Mouse (Mus musculus) yolk sac, embryonic 10.5 days (tissue): ENCODE measurements around the gene Mtmr6.

Experiments used
- DNase-seq: peaks from one replicate; pipeline ENCODE4 v3.0.0-alpha.2; 2017; ENCODE audit warnings: low spot score

The Mtmr6 gene

DNA sequence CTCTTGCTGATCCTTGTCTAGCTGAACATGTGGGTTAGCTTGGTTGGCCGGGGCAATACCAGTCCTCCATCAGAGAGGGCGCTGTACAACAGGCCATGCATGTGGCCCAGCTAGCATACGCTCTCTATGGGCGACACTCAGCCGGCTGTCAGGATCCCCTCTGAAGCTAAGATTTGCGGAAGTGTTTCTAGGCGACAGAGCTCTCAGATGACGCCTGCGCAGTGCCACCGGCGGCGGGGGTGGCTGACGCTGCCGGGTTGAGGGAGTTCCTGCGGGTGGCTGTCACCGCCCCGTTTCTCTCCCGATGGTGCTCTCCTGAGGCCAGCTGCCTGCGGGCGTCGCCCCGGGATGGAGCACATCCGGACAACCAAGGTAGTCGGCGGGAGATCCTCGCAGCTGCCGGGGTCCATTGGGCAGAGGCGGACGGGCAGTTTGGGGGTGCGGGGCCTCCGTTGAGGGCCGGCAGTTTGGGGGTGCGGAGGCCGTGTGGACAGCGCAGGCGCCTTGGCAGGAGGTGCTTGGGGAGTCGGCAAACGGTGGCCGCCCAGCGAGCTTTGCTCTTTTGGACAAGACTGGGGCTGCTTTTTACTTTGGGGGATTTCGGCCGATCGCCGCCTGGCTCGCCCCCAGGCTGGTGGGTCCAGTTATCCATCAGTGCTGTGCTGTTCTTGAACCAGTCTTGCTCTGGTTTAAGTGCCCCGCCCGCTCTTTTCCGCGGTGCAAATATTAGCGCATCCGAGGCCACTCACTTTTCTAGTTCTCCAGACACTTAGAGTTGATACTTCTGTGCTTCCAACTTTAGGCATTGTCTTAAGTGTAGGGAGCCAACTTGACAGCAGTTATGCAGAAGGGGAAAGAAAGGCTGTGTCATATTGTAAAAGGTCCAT is at the start of gene Mtmr6:
Mtmr6 (plus strand) TSS at position 239 of the 887 bp plus-strand sequence.
- peak; percentile 97 for DNase-seq

DNA sequence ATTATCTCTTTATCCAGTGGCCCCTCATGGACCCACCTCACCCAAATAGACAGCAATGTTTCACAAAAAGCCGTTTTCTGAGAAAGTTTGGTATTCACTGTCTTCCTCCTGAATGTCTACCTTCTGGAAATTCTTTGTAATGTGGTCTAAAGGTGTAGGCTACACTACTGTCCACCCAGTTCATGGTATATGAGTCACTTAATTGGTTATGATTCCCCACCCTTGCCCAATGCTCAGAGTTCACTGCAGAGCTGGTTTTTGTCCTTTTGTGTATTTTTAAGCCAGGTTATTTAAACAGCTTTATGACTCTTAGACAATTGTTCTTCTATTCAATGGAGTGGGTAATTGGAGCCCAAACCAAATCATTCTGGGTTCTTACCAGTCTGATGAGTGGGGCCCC is 48.9 kb upstream of the Mtmr6 start:
- DNase-seq = no peak

- DNase-seq = no peak
Observed at GRCm38 (mm10) chr14:60217616-60218015, 47.4 kb upstream of the Mtmr6 start.

DNA sequence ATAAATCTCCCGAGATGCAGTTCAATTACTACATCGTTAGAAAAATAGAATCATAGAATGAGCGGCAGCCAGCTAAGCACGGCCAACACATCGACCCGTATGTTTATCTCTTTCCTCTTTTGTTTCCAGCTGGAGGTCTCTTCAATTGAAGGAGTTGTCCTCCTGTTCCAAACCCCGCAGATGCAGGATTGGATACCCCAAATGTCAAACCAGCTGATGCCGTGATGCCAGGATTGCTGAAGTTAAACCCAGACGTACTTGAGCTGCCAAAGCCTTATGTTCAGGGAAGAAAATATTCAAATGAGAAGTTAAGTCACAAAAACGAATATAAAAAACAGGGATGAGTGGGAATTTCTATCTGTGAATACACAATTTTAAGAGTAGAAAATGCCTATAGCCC is 45.1 kb upstream of the Mtmr6 start:
- no peak for DNase-seq

GRCm38 (mm10) chr14:60238551-60238950 is 26.5 kb upstream of the Mtmr6 start:
- no peak for DNase-seq

GRCm38 (mm10) chr14:60250366-60250765 is 14.7 kb upstream of the Mtmr6 start:
- no peak for DNase-seq

DNA sequence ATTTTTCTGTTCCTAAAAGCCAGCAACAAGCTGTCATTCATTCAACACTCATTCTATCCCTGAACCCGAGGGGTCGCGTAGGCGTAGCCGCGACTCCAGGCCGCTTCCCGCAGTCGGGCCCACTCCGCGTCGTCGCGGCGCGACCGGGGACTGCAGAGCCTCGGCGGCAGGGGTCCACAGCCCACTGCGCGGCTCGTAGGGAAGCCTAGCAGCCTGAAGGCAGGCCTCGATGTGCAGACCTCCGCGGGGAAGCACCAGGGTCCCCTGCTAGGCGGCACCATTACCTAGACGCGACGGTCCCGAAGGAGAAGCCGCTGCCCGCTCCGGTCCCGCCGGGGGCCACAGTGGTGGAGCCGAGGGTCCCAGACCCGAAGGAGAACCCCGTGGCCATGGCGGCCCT is 14.1 kb upstream of the Mtmr6 start:
- no peak for DNase-seq

DNA sequence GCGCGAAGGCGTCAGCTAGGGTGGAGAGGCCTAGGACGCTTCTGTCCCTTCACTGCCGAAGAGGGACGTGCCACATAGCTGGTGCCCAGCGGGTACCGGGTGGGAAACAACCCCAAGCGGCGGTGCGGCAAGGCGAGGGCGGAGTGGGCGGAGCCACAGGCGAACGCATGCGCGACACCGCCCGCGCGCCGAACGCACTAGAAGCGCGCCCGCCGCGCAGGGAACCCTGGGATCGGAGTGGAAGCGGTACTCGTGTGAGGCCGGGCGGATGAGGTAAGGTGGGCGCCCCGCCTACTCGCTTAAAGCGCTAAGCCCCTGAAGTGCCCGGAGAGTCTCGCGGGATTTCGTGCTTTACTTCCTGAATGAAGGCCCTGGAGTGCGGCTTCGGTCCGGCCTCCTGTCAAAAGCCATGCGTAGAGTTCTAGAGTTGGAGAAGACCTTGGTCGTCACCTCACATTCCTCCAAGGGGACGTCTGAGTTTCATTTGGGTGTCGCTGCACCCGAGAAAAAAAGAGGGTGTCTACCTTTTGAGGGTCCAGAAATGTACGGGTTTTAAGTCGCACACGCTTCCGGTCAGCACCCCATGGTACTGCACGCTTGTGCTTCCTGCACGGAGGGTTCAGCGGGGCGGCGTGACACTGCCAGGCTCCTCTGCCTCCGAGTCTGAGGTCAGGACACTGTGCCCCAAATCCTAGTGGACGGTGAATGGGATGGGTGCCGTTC is 13.6 kb upstream of the Mtmr6 start, which contains the start of the genes Nupl1 and Gm49336:
Nupl1 (minus strand) TSS at position 151 of the 723 bp plus-strand sequence.
Gm49336 (minus strand) TSS at position 227 of the 723 bp plus-strand sequence.
- peak; percentile 97 for DNase-seq

DNA sequence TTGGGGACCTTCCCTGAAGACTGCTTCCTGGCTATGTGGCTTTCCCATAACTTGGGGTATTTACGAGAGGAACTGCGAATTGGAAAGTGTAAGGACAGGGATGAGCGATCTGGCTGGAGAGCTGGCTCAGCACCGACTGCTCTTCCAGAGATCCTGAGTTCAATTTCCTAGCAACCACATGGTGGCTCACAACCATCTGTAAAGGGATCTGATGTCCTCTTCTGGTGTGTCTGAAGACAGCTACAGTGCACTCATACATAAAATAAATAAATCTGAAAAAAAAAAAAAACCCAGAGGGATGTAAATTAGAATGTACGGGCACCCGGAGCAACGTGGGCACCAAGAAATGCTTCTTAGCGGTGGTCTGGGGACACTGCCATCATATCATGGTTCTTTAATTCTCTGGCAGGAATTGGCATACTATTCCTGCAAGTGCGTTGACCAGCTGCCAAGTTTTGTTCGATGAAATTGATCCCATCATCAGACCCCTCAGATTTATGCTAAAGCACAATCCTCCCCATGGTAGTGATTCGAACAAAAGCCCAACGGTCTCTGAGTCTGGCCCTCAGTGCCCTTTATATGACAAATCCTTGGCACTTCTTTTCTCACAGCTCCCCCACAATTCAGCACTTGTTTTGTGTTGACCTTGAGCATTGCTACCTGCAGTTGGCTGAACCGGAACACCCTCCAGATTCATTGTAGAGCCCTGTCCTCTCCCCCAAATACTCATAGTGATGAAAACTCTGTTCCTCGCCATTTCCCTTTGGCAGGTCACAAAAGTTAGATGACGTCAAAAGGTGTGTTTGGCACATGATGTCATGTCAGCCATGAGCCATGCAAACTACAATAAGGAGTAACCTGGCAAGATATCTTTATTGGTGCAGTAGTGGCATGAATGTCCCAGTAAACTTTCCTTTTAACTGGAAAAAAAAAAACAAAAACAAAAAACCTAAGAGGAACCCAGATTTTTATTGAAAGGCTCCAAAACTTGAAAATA is 12.7 kb upstream of the Mtmr6 start:
- DNase-seq = no peak

- no peak for DNase-seq
Observed at GRCm38 (mm10) chr14:60253466-60253865, 11.6 kb upstream of the Mtmr6 start.

DNA sequence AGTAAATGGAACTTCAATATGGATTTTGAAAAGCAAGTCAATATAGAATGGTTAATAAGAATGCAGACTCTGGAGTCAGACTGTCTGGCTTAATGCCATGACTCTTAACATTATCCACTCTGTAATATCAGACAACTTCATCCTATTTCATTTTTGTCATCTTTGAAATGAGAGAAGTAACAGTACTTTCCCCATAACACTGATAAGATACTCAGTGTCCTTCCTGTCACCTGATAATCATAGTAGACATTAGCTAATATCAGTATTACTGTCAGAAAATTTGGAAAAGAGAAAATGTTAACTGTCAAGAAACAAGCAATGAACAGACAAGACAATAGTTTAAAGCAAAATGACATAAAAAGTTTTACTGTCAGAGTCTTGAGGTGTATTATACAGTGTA is 10.3 kb upstream of the Mtmr6 start:
- no peak for DNase-seq

DNA sequence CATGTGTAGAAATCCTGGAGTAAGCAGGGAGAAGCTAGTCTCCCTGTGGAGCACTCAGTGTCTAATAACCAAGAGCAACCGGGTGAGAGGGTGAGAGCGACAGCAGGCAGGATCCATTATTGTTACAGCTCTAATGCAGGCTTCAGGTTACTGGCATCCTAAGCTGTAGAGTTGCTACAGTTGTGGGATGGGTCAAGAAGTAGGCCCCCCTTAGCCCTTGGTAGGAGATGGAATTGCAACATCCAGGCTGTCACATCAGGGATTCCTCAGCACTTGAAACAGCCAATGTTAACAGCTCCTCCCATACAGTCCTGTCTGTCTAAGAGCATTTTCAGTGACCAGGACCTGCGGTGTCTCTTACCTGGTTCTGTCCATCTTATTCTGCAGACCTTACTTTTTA is 8.7 kb upstream of the Mtmr6 start:
- DNase-seq = no peak

GRCm38 (mm10) chr14:60257101-60257500 is 7.9 kb upstream of the Mtmr6 start:
- DNase-seq = no peak

- DNase-seq = no peak
Observed at GRCm38 (mm10) chr14:60257851-60258250, 7.2 kb upstream of the Mtmr6 start.

- no peak for DNase-seq
Observed at GRCm38 (mm10) chr14:60262316-60262715, 2.7 kb upstream of the Mtmr6 start.

DNA sequence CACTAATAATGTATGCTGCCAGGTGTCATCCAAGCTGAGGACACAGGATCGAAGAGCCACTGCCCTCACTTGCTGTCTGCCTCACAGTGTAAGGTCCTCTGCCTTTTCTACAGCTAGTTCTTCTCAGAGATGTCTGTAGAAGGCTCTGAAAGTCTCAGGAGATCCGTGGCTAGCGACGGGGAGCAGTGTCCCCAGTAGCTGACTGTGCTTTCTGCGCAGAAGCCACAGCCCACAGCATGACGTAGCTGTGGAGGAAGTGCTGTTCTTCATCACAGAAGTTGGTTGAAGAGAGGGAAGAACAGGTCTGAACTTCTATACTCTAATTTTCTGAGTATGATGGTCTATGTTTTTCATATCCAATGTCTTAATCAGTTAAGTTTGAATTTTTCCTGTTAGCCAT is 4.3 kb downstream of the Mtmr6 start:
- DNase-seq = no peak

DNA sequence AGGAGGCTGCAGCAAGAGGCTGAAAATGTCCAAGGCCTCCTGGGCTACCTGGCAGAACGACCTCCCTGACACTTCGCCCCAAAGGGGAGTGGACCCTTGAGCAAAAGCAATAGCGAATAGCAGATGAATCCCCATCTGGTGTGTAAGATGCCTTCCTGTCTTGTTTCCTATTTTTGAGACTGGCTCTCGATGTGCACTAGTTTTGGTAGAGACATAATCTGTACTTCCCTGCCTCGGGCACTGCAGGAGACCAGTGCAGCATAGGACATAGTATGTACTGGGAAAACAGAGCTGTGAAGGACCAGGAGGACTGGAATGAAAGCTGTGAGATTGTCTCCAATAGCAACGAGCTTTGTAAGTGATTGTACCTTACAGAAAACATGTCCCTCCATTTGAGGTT is 8.3 kb downstream of the Mtmr6 start:
- DNase-seq = no peak

GRCm38 (mm10) chr14:60275301-60276276 is 10.6 kb downstream of the Mtmr6 start:
- DNase-seq = peak; percentile 9

GRCm38 (mm10) chr14:60286194-60286863 is 21.3 kb downstream of the Mtmr6 start:
- DNase-seq = no peak

DNA sequence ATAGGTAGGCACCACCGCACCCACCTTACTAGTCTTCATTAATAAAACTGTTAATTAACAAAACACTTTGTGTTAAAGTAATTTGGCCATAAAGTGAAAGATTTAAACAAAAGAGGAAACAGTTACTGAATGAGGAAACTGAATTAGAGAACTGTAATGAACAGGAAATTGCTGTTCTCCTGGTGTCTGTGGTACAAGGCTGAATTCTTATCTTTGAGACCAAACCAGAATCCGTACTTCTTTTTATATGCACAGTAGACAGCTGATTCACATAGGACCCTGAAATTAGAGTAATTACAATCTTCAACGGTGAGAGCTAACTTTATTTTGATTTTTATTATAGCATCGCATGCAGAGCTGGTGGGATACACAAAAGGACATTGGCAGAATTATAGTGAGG is 25.3 kb downstream of the Mtmr6 start:
- no peak for DNase-seq
